Mouse (Mus musculus) CH12.LX (cell line): ENCODE measurements around the gene Fam234b.

ENCODE experiments used
- CHD2 ChIP-seq: IDR thresholded peaks from 2 replicates; pipeline ENCODE4 v1.6.1; 2011; ENCODE audit warnings: low read length, improper control_type of control experiment
- CTCF ChIP-seq, 2 experiments: IDR thresholded peaks in 1 of 2; conservative IDR thresholded peaks in 1 of 2; 2 replicates each; pipeline ENCODE4 v1.5.1; 2011 to 2012; ENCODE audit warnings: low read depth in 2 of 2, low read length in 2 of 2, improper control_type of control experiment in 1 of 2, inconsistent platforms in 1 of 2, mild to moderate bottlenecking in 1 of 2, moderate library complexity in 1 of 2
- E2F4 ChIP-seq: IDR thresholded peaks from 2 replicates; pipeline ENCODE4 v1.6.1; 2011; ENCODE audit warnings: low read depth, low read length, improper control_type of control experiment; ENCODE audit not compliant: insufficient replicate concordance
- EP300 ChIP-seq: IDR thresholded peaks from 2 replicates; pipeline ENCODE4 v1.6.1; 2011; ENCODE audit warnings: low read length, improper control_type of control experiment
- GABPA ChIP-seq: IDR thresholded peaks from 2 replicates; pipeline ENCODE4 v1.6.1; 2012; ENCODE audit warnings: low read depth, low read length, improper control_type of control experiment, inconsistent platforms; ENCODE audit not compliant: insufficient replicate concordance
- JUND ChIP-seq: conservative IDR thresholded peaks from 2 replicates; pipeline ENCODE4 v1.6.1; 2011; ENCODE audit warnings: low read depth, low read length, improper control_type of control experiment
- MAX ChIP-seq: IDR thresholded peaks from 2 replicates; pipeline ENCODE4 v1.6.1; 2011; ENCODE audit warnings: low read length, improper control_type of control experiment
- MXI1 ChIP-seq: IDR thresholded peaks from 2 replicates; pipeline ENCODE4 v1.6.1; 2011; ENCODE audit warnings: mild to moderate bottlenecking, low read depth, low read length, improper control_type of control experiment
- NRF1 ChIP-seq: IDR thresholded peaks from 2 replicates; pipeline ENCODE4 v1.6.1; 2014; ENCODE audit warnings: low read depth, mild to moderate bottlenecking, inconsistent platforms, low read length, improper control_type of control experiment, moderate library complexity
- POLR2A ChIP-seq: IDR thresholded peaks from 2 replicates; pipeline ENCODE4 v1.6.1; 2011; ENCODE audit warnings: low read depth, mild to moderate bottlenecking, improper control_type of control experiment, low read length
- RCOR1 ChIP-seq: conservative IDR thresholded peaks from 2 replicates; pipeline ENCODE4 v1.6.1; 2012; ENCODE audit warnings: low read depth, mild to moderate bottlenecking, inconsistent platforms, low read length, improper control_type of control experiment
- TBP ChIP-seq: conservative IDR thresholded peaks from 2 replicates; pipeline ENCODE4 v1.6.1; 2011; ENCODE audit warnings: low read depth, low read length, improper control_type of control experiment
- UBTF ChIP-seq: IDR thresholded peaks from 2 replicates; pipeline ENCODE4 v1.6.1; 2012; ENCODE audit warnings: low read depth, mild to moderate bottlenecking, inconsistent platforms, low read length, improper control_type of control experiment, moderate library complexity
- USF1 ChIP-seq: IDR thresholded peaks from 2 replicates; pipeline ENCODE4 v1.6.1; 2014; ENCODE audit warnings: low read depth, mild to moderate bottlenecking, inconsistent platforms, low read length, improper control_type of control experiment

GRCm38 (mm10) chr6:135149175-135149574 lies 48.6 kb upstream of the Fam234b start:
- no peak for TF ChIP-seq USF1
- TF ChIP-seq JUND: no peak
- no peak for TF ChIP-seq EP300
- TF ChIP-seq POLR2A: no peak
- no peak for TF ChIP-seq CHD2
- TF ChIP-seq CTCF (conservative IDR thresholded peaks at IDR 0.05 in 1 of 2, IDR thresholded peaks at IDR 0.05 in 1 of 2; ENCODE audit: low read depth in 2 of 2, low read length in 2 of 2): no peak
- TF ChIP-seq MXI1: no peak
- TF ChIP-seq GABPA: no peak
- no peak for TF ChIP-seq MAX
- TF ChIP-seq E2F4: no peak
- no peak for TF ChIP-seq RCOR1
- TF ChIP-seq UBTF: no peak
- no peak for TF ChIP-seq TBP
- TF ChIP-seq NRF1: no peak
